Mouse (Mus musculus): ENCODE measurements around the gene Armc8. TPM values are rescaled to one million over a fixed set of nuclear protein-coding genes. Genes with fewer than 3 reads are reported as not detected.

Armc8 gene
- total and polyA plus RNA-seq, 2 experiments from 2014 or later = 75.4 to 75.9 TPM

DNA sequence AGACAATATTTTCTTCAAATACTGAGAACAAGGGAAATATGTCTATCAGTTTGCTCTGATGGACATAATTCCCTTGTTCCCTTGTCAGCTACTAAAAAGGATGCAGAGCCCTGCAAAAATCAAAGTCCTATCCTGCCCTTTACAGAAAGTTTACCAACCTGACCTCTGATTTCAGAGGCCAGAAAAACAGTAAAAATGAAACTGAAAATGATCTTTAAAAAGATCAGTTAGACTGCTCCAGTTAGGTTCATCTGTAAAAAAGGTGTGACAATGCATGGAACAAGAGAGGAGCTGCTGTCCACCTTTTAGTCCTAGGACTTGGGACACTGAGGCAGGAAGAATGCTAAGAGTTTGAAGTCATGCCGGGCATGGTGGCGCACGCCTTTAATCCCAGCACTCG is 77.6 kb downstream of the Armc8 start:
- no peak for TF ChIP-seq CTCF (IDR thresholded peaks at IDR 0.05)
- no peak overlapping the region for H3K9ac ChIP-seq (replicated peaks; ENCODE audit: low read length, poor library complexity, severe bottlenecking)
- H3K9me3 ChIP-seq (ENCODE audit: low read length) = no peaks in the 10 kb centered on the region
- H3K27me3 ChIP-seq (ENCODE audit: insufficient read depth, low read length) = no peaks in the 10 kb centered on the region
- no peak overlapping the region for H3K27ac ChIP-seq (ENCODE audit: low read depth, low read length)
- no peak overlapping the region for H3K4me2 ChIP-seq (ENCODE audit: low read depth, low read length, poor library complexity, severe bottlenecking)
- peaks cover 42% of the 10 kb centered on the region for H3K36me3 ChIP-seq (ENCODE audit: insufficient read depth, low read length)
- no peak for ATAC-seq (ENCODE audit: low FRiP score)
- no peaks in the 10 kb centered on the region for H3K4me1 ChIP-seq (ENCODE audit: insufficient read depth, low read length)
- no peak for DNase-seq (ENCODE audit: low spot score)
- WGBS = 92% methylated on average over 4 of the region's 4 CpGs
- no peak overlapping the region for H3K4me3 ChIP-seq (ENCODE audit: low read depth, low read length)

DNA sequence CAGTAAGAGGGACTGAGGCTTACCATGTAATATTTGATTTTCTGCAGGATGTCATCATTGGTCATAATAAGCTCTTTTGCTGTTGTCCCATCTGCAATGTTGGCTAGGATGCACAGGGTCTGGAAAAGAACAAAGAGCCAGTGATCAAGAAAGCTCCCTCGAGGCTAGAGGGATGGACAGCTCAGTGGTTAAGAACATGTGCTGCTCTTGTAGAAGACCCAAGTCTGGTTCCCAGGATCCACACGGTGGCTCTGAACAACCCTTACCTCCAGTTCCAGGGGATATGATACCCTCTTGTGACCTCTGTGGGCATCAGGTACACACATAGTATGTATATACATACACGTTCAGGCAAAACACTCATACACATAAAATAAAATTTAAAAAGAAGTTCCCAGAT is 80.9 kb downstream of the Armc8 start:
- DNase-seq (ENCODE audit: low spot score) = no peak
- H3K36me3 ChIP-seq (ENCODE audit: insufficient read depth, low read length) = peaks cover 42% of the 10 kb centered on the region
- no peak for ATAC-seq (ENCODE audit: low FRiP score)
- H3K4me2 ChIP-seq (ENCODE audit: low read depth, low read length, poor library complexity, severe bottlenecking) = no peak overlapping the region
- TF ChIP-seq CTCF (IDR thresholded peaks at IDR 0.05) = no peak
- no peak overlapping the region for H3K4me3 ChIP-seq (ENCODE audit: low read depth, low read length)
- no peak overlapping the region for H3K9ac ChIP-seq (replicated peaks; ENCODE audit: low read length, poor library complexity, severe bottlenecking)
- H3K9me3 ChIP-seq (ENCODE audit: low read length) = no peaks in the 10 kb centered on the region
- no peak overlapping the region for H3K27ac ChIP-seq (ENCODE audit: low read depth, low read length)
- H3K4me1 ChIP-seq (ENCODE audit: insufficient read depth, low read length) = no peaks in the 10 kb centered on the region
- 91% methylated on average over 3 of the region's 3 CpGs for WGBS
- H3K27me3 ChIP-seq (ENCODE audit: insufficient read depth, low read length) = no peaks in the 10 kb centered on the region

DNA sequence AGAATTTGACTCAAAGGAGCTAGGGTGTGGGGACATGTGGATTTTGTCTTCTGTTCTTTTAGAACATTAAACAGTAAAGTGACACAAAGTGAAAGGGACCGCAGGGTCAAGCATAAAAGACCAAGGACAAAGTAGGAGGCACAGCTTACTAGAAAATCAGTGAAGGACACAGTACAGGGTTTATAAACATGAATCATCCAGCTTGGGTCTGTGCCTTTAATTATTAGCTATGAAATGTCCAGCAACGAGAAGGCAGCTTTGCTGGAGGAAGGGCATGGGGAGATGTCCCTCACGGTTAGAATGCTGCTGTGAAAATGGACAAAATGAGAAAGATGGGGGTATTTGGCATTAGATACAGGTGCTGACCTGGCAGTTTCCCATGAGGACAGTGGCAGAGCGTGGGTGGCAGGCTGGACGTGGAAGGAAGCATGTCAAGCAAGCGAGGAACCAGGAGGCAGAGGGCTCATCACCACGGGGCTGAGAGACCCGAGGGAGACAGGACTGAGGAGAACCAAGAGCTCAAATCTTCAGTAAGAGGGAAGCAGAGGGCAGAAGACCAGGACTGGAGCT is 81.5 kb downstream of the Armc8 start:
- no peak for DNase-seq (ENCODE audit: low spot score)
- ATAC-seq (ENCODE audit: low FRiP score) = no peak
- Histone ChIP-seq H3K27ac (ENCODE audit: low read depth, low read length) (no peak overlapping the region), H3K9ac (replicated peaks; ENCODE audit: low read length, poor library complexity, severe bottlenecking) (no peak overlapping the region), H3K9me3 (ENCODE audit: low read length) (no peaks in the 10 kb centered on the region), H3K4me3 (ENCODE audit: low read depth, low read length) (no peak overlapping the region), H3K4me1 (ENCODE audit: insufficient read depth, low read length) (no peaks in the 10 kb centered on the region), H3K27me3 (ENCODE audit: insufficient read depth, low read length) (no peaks in the 10 kb centered on the region), H3K4me2 (ENCODE audit: low read depth, low read length, poor library complexity, severe bottlenecking) (no peak overlapping the region), H3K36me3 (ENCODE audit: insufficient read depth, low read length) (peaks cover 41% of the 10 kb centered on the region)
- TF ChIP-seq CTCF (IDR thresholded peaks at IDR 0.05) = no peak
- WGBS = 90% methylated on average over 8 of the region's 8 CpGs

DNA sequence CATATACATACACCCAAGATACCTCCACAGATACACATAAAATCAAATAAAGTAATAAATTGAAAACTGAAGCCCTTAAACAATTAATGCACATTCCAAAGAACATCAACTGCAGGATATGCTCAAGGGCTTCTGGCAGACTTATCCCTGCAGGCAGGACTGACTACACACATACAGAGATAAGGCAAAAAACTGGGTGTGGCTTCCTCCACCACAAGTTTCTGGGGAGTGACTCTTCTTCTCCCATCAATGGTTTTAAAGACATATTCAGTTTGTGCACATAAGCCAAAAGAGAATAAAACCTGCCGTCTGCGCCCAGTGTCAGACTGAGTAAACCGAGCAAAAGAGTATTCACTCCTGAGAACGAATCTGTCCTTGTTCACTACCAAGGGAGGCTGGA is 83.6 kb downstream of the Armc8 start:
- Histone ChIP-seq H3K4me1 (ENCODE audit: insufficient read depth, low read length) (0 out of 2 replicates have a peak, but pooled peaks cover 3% of the 10 kb centered on the region), H3K4me3 (ENCODE audit: low read depth, low read length) (no peak overlapping the region), H3K27me3 (ENCODE audit: insufficient read depth, low read length) (no peaks in the 10 kb centered on the region), H3K9ac (replicated peaks; ENCODE audit: low read length, poor library complexity, severe bottlenecking) (no peak overlapping the region), H3K9me3 (ENCODE audit: low read length) (no peaks in the 10 kb centered on the region), H3K36me3 (ENCODE audit: insufficient read depth, low read length) (peaks cover 43% of the 10 kb centered on the region), H3K4me2 (ENCODE audit: low read depth, low read length, poor library complexity, severe bottlenecking) (no peak overlapping the region), H3K27ac (ENCODE audit: low read depth, low read length) (no peak overlapping the region)
- no peak for TF ChIP-seq CTCF (IDR thresholded peaks at IDR 0.05)
- DNase-seq (ENCODE audit: low spot score) = no peak
- no peak for ATAC-seq (ENCODE audit: low FRiP score)
- WGBS = 95% methylated on average over 4 of the region's 4 CpGs

DNA sequence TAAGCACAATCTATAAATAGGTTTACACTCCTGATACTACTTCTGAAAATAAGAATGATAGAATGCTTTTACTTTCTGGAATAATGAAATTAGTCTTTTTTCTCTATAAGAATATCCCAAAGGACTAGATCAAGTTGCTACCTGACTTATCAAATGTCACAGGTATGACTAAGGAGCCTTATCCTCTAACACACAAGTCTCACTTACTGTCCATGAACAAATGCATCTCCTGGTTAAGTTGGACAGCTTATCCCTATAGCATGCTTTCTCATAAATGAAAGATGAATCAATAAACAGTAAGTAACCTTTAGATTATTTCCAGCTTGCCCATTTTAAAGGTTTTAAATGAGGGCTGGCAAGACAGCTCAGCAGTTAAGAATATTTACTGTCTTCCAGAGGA is 84.1 kb downstream of the Armc8 start:
- no peak for TF ChIP-seq CTCF (IDR thresholded peaks at IDR 0.05)
- no peak overlapping the region for H3K4me2 ChIP-seq (ENCODE audit: low read depth, low read length, poor library complexity, severe bottlenecking)
- peaks cover 38% of the 10 kb centered on the region for H3K36me3 ChIP-seq (ENCODE audit: insufficient read depth, low read length)
- 0 out of 2 replicates have a peak, but pooled peaks cover 3% of the 10 kb centered on the region for H3K4me1 ChIP-seq (ENCODE audit: insufficient read depth, low read length)
- ATAC-seq (ENCODE audit: low FRiP score) (no peak), DNase-seq (ENCODE audit: low spot score) (no peak)
- H3K27me3 ChIP-seq (ENCODE audit: insufficient read depth, low read length) = no peaks in the 10 kb centered on the region
- no peak overlapping the region for H3K9ac ChIP-seq (replicated peaks; ENCODE audit: low read length, poor library complexity, severe bottlenecking)
- H3K9me3 ChIP-seq (ENCODE audit: low read length) = no peaks in the 10 kb centered on the region
- H3K27ac ChIP-seq (ENCODE audit: low read depth, low read length) = no peak overlapping the region
- no peak overlapping the region for H3K4me3 ChIP-seq (ENCODE audit: low read depth, low read length)

DNA sequence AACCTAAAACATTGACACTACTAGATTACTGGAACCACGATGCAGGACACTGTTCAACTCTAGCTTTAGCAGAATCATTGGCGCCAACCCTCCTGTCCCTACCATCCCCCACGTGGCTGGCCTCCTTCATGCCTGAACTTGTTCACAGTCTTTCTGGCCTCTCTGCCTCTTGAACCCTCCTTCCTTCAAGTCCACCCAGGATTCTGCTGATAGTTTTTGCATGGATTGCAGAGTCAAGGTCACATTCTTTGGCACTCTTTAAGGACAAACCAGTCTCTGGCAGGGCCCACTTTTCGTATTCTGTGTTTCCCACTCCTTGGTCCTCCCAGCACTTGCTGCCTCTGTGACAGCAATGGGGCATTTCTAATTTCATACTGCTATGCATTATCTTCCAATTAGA is 85.5 kb downstream of the Armc8 start:
- 93% methylated on average over 4 of the region's 4 CpGs for WGBS
- TF ChIP-seq CTCF (IDR thresholded peaks at IDR 0.05) = no peak
- H3K36me3 ChIP-seq (ENCODE audit: insufficient read depth, low read length) = peaks cover 31% of the 10 kb centered on the region
- no peak overlapping the region for H3K9ac ChIP-seq (replicated peaks; ENCODE audit: low read length, poor library complexity, severe bottlenecking)
- H3K4me1 ChIP-seq (ENCODE audit: insufficient read depth, low read length) = 0 out of 2 replicates have a peak, but pooled peaks cover 3% of the 10 kb centered on the region
- no peaks in the 10 kb centered on the region for H3K27me3 ChIP-seq (ENCODE audit: insufficient read depth, low read length)
- H3K4me2 ChIP-seq (ENCODE audit: low read depth, low read length, poor library complexity, severe bottlenecking) = no peak overlapping the region
- H3K4me3 ChIP-seq (ENCODE audit: low read depth, low read length) = no peak overlapping the region
- DNase-seq (ENCODE audit: low spot score) (no peak), ATAC-seq (ENCODE audit: low FRiP score) (no peak)
- H3K9me3 ChIP-seq (ENCODE audit: low read length) = no peaks in the 10 kb centered on the region
- no peak overlapping the region for H3K27ac ChIP-seq (ENCODE audit: low read depth, low read length)
